Mouse (Mus musculus): Measurements from ENCODE around the gene Pcp2.
"Not testable (repeated sequence)": the region's sequence is repeated elsewhere in the genome, so short reads cannot be mapped to it uniquely, and the experiment has no call there.

DNA sequence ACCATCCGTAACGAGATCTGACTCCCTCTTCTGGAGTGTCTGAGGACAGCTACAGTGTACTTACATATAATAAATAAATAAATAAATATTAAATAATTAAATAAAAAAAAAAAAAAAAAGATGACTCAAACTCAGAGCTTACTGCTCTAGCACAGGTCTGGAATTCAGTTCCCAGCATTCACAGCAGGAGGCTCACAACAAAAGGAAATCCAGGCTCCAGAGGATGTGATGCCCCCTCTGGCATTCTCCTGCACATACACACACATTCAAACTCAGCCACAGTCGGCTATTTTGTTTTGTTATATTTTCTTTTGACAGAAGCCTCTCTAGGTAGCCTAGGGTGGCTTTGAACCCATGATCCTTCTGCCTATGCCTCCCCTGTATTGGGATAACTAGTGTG lies 43.4 kb downstream of the Pcp2 start:
- TF ChIP-seq CHD2 (IDR thresholded peaks at IDR 0.05; ENCODE audit: low read depth, low read length); HCFC1 (IDR thresholded peaks at IDR 0.05; ENCODE audit: borderline replicate concordance, insufficient read depth, low read length): not testable (repeated sequence)
